Mouse (Mus musculus) CD4-positive helper T cell, adult 2 months (primary cell): ENCODE results near the gene Tmem265.

Experiments
- DNase-seq: peaks from one replicate; pipeline ENCODE4 v3.0.0-alpha.2; 2012; ENCODE audit warnings: low read depth, missing footprints, low spot score

Tmem265 gene

DNA sequence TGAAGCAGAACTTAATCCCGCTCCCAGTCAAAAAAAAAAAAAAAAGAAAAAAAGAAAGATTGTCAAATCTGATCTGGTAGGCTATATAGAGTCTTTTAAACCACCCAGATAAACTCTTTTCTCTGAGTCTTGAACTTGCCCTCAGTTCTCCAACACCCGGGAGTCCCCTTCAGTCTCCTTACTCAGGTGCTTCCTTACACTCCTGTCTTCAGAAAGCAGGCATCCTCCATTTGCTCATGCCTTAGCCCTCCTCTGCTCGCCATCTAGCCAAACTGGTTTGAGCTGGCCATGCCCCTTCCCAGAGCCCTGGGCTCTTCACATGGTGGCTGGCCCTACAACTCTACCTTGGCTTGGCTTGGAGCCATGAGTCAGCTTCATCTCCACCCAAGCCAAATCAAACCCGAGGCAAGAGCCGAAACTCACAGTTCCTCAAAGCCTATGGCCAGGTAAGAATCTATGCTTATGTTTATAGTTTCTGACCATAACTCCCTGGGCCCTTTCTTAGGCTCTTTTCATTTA, at the start of gene Tmem265:
Tmem265 (plus strand) TSS at position 51 of the 519 bp plus-strand sequence.
- DNase-seq = no peak

DNA sequence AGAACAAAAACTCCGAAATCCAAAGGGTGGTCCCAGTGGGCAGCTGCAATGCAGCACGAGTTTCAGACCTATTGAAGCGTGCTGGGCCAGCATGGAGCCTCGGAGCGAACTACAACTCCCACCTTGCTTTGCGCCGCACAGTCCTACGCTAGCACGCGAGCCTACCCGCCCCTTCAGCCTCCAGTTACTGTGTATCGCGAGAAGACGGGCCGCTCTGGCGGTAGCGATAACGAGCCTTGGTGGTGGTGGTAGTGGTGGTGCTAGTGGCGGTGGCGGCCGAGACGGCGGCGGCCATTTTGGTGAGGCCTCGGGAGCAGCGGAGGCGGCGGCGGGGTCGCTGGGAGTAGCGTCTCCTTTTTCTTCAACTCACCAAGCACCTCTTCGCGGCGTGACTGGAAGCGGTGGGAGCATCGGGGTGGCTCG, 49.4 kb upstream of the Tmem265 start, which contains the start of gene Srcap:
Srcap (plus strand) TSS at position 176 of the 423 bp plus-strand sequence.
- DNase-seq = peak; percentile 99

DNA sequence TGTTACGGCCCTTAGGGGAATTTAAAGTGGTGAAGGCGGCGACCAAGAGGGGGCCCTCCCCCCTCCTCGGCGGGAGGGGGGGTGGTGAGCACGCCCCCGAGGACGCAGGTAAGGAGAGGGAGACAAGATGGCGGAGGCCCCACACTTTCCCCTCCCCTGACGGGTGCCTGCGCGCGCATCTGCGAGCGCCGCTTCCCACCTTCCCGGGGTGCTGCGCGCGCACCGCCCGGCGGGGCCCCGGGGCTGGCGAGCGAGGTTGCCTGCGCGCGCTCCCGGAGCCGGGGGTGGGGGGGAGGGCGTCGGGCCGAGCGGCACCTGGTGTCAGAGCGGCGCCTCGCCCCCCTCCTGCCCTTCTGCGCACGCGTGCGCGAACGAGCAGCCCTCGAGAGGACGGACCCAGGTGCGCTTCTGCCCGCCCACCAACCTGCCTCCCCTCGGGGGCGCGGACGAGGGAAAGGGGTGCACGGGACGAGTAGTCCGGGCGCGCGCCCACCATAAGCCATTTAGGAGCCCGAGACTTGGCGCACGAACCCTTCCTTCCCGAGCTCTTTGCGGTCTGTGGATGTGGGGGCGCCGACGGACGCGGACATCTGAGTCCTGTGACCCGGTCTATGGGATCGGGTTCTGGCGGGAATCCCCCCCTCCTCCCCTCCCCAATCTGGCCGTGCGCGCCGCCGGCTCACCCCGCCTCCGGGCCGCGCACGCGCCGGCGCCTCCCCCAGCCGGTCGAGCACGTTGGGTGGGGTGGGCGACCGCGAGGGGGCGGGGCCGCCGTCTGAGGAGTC, 48.8 kb upstream of the Tmem265 start:
- peak; percentile 97 for DNase-seq

DNA sequence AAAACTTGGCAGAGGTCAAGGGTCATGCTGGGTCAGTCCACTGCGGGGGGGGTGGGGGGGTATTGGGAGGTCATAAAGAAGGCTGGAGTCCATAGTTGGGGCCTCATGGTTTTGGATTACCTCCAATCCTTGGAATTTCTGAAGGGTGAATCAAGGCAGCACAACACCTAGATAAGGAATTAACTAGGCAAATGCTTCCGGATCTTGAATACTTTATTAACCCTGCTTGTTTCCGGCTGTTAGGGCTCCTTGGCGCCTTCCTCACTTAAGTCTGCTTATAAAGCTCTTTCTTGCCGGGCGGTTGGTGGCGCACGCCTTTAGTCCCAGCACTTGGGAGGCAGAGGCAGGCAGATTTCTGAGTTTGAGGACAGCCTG, 48.2 kb upstream of the Tmem265 start:
- no peak for DNase-seq

DNA sequence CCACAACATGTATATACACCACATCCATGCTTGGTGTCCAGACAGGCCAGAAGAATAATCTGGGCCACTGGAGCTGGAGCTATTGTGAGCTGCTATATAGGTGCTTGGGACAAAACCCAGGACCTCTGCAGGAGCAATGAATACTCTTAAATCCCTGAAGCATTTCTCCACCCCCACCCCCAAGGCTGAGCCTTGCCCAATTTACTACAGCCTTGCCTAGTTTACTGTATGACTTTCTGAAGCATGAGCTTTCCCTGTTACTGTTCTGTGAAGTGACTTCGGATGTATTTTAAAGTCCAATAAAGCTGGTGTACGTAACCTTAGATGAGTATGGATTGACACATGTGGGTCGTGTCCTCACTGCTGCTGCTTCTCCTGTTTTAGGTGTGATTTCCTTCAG, 47.4 kb upstream of the Tmem265 start:
- no peak for DNase-seq

DNA sequence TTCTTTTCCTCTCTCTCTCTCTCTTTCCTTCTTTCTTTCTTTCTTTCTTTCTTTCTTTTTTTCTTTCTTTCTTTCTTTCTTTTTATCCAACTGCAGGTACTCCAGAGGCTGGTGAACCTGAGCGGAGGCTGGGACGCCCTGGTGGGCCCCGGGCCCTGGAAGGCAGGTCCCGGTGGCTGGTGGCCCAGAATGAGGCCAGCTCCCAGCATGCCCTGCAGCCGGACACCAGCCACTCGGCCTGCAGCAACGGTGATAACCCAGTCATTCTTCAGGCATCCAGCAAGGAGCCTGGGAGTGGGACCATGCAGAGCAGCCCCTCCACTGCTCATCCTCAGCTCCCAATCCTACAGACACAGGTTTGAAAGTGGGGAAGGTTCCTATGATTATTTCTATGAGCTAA, 45.3 kb upstream of the Tmem265 start:
- no peak for DNase-seq

DNA sequence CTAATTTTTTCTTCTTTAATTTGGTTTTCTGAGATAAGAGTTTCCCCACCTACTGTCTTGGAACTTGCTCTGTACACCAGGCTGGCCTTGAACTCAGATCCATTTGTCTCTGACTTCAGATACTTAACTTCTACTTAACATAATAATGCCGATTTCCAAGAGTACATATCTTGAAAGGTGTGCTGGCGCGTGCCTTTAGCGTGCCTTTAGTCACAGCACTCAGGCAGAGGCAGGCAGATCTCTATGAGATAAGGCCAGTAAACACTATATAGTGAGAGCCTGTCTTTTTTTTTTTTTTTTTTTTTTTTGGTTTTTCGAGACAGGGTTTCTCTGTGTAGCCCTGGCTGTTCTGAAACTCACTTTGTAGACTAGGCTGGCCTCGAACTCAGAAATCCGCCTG, 44.8 kb upstream of the Tmem265 start:
- no peak for DNase-seq

DNA sequence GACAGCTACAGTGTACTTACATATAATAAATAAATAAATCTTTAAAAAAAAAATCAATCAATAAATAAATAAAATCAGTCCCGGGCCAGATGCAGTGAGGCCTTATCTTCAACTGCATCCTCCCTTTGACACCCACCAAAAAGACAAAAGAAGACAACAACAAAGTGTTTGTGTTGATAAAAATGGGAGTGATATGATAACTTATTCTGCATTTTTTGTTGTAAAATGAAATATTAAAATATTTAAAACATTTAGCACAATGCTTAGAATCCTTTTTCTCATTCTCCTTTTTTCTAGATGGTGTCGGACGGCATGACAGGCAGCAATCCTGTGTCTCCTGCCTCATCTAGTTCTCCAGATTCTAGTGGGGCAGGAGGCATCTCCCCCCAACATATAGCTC, 41.9 kb upstream of the Tmem265 start, which contains the start of gene Gm42715:
Gm42715 (plus strand) TSS at position 301 of the 400 bp plus-strand sequence.
- DNase-seq = no peak

DNA sequence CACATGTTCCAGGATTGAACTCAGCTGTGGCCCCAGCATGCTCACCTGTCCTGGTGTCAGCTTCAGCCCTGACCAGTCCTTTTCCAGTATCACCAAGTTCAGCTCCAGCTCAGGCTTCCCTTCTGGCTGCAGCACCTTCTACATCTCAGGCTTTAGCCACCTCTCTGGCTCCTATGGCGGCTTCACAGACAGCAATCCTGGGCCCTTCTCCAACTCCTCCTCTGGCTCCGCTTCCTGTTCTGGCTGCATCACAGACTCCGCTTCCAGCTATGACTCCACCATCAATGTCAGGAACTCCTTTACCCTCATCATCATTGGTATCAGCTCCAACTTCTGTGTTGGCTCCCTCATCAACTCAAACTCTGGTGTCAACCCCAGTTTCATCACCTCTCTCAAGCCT, 19.5 kb upstream of the Tmem265 start:
- DNase-seq = no peak

DNA sequence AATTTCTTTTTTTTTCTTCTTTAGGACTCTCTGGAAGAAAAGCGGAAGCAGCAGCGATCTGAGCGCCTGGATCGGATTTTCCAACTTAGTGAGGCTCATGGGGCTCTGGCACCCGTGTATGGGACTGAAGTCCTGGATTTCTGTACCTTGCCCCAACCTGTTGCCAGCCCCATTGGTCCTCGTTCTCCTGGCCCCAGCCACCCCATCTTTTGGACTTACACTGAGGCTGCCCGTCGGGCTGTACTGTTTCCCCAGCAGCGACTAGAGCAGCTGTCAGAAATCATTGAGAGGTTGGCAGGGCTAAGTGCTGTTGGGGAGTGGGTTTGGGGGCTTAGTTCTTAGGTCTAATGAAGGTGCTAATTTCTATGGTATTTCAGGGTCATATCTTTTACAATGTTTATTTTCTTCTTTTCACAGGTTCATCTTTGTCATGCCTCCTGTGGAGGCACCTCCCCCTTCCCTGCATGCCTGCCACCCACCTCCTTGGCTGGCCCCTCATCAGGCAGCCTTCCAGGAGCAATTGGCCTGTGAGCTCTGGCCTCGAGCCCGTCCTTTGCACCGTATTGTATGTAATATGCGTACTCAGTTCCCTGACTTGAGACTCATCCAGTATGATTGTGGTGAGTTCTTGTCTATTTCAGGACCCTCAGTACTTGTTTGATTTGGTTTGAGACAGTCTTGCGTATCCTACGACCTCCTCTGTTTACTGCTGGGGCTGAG, 11.9 kb upstream of the Tmem265 start:
- DNase-seq = no peak

DNA sequence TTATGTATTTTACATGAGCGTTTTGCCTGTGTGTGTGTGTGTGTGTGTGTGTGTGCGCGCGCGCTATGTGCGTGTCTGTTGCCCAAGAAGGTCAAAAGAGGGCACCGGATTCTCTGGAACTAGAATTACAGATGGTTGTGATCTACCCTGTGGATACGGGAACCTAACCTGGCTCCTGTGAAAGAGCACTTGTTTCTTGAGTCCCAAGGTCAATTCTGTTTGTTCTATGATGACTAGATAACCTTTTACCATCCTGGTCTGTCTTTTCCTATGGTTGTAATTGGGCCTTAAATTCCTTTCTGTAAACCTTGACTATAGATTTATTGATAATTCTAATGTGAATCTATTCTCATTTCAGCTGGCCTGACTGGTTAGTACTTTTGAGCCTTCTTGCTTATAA, 9.6 kb upstream of the Tmem265 start:
- DNase-seq = no peak

DNA sequence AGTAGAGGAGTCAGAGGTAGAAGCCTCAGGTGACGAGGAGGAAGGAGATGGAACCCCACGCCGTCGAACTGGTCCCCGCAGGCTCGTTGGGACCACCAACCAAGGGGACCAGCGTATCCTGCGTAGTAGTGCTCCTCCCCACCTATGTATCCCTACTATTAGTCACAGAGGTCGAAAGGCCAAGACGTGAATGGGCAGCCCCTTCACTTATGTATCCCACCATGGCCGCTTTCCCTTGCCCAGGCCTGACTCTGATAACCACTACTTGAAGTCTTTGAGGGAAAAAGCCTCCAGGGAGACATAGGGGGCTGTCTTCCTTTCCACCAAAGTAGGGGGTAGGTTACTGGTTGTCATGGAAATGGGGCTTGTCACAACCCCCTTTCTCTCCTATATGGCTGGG, 610 bp upstream of the Tmem265 start:
- no peak for DNase-seq

DNA sequence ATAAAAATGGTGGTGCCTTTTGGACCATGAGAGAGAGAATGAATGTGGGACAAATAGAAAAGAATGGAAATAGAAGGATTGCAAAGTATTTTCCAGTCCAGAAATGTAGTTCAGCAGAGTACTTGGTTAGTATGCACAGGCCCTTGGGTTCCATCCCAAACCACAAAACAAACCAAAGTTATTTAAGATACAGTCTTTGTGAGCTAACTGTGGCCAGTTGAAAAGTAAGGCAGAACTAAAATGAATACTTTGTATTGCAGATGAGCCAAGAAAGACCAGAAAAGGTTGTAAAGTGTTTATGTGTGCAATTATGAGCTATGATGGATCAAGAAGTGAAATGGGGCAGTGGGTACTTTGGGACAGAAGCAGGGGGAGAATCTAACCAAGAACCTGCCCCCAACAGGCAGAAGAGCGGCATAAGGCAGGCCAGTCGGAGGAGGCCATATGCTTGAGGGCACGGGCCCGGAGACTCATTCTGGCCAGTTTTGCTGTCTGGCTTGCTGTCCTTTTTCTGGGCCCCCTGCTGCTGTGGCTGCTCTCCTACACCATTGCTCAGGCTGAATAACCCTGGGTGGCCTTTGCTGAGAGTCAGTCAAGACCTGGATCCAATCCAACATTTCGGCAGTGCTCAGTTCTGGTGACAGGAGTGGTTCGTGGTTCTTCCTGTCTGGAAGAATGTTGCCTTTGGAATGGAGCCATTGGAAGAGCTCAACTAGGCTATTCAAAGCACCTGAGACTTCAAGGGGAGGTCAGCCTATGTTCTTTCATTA, 3.4 kb downstream of the Tmem265 start:
- DNase-seq = no peak

DNA sequence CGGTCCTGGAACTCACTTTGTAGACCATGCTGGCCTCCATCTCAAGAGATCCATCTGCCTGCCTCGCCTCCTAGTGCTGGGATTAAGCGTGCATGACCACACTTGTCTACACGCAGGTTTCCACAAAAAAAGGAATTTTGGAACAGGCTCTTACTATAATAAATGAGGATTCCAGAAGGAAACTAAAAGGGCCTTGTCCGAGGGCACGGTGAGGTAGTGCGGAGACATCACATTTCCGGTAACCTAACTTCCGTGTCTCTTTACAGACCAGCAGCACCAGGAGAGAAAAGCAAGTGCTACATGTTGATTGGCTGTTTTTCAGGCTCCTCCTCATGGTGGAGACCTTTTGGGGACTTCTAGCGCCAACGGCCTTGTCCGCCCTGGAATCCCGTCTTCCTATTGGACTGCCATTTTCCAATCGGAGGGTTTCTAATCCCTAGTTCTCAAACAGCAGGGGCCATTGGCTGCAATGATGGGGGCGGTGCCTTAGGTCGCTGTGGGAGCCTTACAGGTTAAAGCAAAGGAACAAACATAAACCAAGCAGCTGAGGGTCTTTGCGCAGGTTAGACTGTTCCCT, 11.8 kb downstream of the Tmem265 start, which contains the start of gene Phkg2:
Phkg2 (plus strand) TSS at position 446 of the 577 bp plus-strand sequence.
- peak; percentile 97 for DNase-seq

DNA sequence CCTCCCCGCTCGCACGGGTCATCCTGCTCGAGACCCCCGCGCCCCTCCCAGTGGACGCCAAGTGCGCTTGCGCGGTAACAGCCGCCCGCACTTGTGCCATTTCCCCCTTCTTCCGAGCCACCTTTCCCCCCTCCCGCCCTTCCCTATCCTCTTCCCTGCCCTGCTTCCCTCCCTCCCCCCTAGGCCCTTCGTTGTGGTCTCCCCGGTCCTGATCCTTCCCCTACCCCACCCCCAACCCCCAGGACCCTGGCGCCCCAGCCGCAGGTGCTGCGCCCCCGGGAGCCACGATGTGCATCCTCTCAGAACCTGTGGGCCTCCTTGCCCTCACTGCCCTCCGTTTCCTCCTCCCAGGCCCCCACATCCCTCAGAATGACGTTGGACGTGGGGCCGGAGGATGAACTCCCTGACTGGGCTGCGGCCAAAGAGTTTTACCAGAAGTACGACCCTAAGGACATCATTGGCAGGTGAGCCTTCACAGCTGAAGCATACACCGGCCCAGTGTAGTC, 12.4 kb downstream of the Tmem265 start:
- DNase-seq = no peak

DNA sequence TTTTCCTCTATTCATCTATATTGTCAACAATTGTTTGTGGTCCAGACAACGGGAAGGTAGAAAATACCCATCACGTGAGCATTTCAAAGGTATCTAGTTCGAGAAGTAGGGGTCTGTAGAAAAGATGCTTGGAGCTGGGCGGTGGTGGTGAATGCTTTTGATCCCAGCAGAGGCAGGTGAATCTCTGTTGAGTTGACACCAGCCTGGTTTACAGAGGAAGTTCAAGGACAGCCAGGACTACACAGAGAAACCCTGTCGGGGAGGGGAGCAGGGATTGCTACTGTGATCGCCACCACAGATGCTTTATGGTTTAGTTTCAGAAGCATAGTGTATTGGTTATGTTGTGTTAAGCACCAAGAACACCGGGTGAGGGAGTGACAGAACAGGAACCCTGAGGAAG, 12.9 kb downstream of the Tmem265 start:
- peak; percentile 36 for DNase-seq

DNA sequence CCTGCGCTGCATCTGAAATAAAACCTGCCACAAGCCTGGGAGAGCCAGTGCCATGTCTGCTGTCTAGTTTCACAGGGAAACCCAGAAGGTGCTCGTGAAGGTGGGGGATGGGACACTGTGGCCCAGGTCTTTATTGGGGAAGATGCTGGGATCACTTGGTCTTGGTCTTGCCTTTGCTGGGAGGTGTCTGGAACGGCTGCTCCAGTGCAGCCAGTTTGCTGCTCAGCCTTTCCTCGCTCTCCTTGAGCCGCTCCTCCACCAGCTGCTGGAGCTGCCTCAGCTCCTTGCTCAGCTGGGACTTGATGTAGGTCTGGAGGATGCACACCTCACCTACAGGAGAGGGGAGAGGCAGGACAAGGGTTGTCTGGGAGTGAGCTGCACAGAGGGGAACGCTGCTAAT, 22.1 kb downstream of the Tmem265 start:
- DNase-seq = no peak

DNA sequence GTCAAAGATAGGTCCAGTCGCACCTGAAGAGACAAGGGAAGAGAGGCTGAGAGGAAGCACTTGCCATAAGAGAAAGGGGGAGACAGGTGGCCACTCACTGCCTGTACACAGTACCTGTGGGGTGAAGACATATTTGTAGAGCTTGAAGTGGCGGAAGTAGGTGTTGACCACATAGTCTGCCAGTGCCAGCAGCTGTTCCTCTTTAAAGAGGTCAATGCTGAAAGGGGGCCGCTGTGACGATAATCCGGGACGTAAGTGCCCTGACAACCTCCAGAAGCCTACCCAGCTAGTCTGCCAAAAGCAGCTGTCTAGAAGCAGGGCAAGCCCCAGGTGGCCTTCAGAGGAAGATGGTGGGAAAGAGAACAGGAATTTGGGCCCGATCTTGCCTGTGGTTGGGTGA, 23.8 kb downstream of the Tmem265 start:
- DNase-seq = no peak

DNA sequence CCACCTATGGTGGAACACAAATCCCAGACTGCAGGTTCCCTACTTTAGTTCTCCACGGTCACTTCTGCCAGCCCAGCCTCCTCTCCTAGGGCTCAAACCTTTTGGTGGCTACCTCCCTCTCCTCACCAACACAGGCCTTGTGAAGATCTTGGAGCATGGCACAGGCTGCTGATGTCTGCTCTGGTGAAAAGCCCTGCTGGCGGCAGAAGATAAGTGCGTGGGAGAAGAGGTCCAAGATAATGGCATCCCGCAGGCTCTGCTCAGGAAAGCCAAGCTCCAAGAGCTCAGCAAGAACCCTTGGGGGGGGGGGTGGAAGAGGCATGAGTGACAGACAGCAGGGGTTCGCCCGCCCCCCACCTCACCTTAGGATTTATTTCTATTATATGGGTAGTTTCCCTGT, 25.0 kb downstream of the Tmem265 start:
- DNase-seq = no peak

DNA sequence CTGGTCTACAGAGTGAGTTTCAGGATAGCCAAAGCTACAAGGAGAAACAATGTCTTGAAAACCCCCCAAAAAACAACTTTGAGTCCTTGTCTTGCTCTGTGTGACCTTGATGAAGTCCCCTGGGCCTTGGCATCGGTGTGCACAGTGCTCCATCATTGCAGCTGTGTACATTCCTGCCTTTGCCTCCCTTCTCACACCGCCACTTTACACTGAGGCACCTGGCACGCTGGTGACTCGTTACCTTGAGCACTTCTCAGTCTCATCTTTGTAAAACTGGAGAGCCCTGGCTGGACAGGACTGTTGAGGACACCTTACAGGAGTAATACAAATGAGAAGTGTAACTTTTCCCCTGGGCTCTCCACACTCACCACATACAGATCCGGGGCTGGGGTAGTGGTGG, 26.0 kb downstream of the Tmem265 start:
- no peak for DNase-seq
